Mouse (Mus musculus): ENCODE measurements around the gene Gm45717. TPM values are rescaled to one million over a fixed set of nuclear protein-coding genes. Genes with fewer than 3 reads are reported as not detected.

Gene Gm45717
- polyA plus RNA-seq, 1 experiment from 2014 or later: not detected

DNA sequence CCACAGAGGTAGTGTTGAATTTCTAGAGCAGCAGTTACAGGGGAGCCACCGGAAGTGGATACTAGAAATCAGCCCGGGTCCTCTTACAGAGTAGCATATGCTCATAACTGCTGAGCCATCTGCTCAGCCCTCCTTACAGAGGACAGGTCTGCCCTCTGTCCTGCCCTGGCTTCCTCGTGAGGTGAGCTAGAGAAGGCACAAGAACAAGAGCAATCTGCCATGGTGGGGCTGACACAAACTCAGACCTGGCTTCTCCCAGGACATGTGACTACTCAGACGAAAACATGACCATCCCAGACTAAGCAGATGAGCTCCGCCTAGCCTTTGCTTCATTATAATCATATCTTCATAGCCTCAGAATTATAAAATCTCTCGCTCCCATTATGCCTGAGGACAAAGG, 4.0 kb downstream of the Gm45717 start:
- H3K9me3 ChIP-seq (ENCODE audit: control insufficient read depth, low read depth, low read length): no peaks in the 10 kb centered on the region
- no peak for ATAC-seq (ENCODE audit: insufficient number of reproducible peaks, insufficient read depth, low FRiP score, low read depth)
- H3K9ac ChIP-seq (replicated peaks; ENCODE audit: low read depth, low read length): no peak overlapping the region
- H3K27ac ChIP-seq (ENCODE audit: low read length): no peak overlapping the region
- H3K27me3 ChIP-seq (ENCODE audit: control insufficient read depth, insufficient read depth, low read length): no peaks in the 10 kb centered on the region
- no peak overlapping the region for H3K4me3 ChIP-seq (ENCODE audit: low read depth, low read length)
- 69% methylated on average over 6 of the region's 6 CpGs for WGBS
- peaks cover 20% of the 10 kb centered on the region for H3K36me3 ChIP-seq (ENCODE audit: control insufficient read depth, insufficient read depth, low read length)
- H3K4me1 ChIP-seq (ENCODE audit: control insufficient read depth, insufficient read depth, low read length): peaks cover 49% of the 10 kb centered on the region
- H3K4me2 ChIP-seq (replicated peaks; ENCODE audit: low read depth, low read length): no peak overlapping the region

DNA sequence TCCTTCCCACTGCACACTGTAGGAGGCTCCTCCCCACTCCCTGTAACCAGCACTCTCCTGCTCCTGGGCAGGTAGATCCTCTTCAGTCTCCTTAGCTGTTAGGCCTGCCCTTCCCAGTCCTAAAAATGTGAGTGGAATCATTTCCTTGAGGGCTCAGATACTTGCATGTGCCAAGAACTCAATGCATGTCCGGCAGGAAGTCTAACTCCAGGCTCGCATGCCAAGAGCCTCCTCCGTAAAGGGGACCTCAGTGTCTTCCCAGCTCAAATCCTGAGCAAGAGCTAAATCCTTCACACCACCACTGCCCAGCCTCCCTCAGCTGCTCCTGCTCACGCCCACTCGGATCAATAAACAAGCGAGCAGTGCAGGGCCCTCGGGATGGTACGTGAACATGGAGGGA, 4.7 kb downstream of the Gm45717 start:
- peaks cover 42% of the 10 kb centered on the region for H3K4me1 ChIP-seq (ENCODE audit: control insufficient read depth, insufficient read depth, low read length)
- ATAC-seq (ENCODE audit: insufficient number of reproducible peaks, insufficient read depth, low FRiP score, low read depth): no peak
- no peaks in the 10 kb centered on the region for H3K9me3 ChIP-seq (ENCODE audit: control insufficient read depth, low read depth, low read length)
- H3K36me3 ChIP-seq (ENCODE audit: control insufficient read depth, insufficient read depth, low read length): peaks cover 27% of the 10 kb centered on the region
- 33% methylated on average over 8 of the region's 8 CpGs for WGBS
- H3K27ac ChIP-seq (ENCODE audit: low read length): peak overlapping the region; percentile 35; the same call in 1 of the 2 replicates
- H3K4me2 ChIP-seq (replicated peaks; ENCODE audit: low read depth, low read length): 0 out of 2 replicates have a peak overlapping the region, but pooled peaks have one; percentile 10
- no peak overlapping the region for H3K9ac ChIP-seq (replicated peaks; ENCODE audit: low read depth, low read length)
- no peak overlapping the region for H3K4me3 ChIP-seq (ENCODE audit: low read depth, low read length)
- H3K27me3 ChIP-seq (ENCODE audit: control insufficient read depth, insufficient read depth, low read length): no peaks in the 10 kb centered on the region

DNA sequence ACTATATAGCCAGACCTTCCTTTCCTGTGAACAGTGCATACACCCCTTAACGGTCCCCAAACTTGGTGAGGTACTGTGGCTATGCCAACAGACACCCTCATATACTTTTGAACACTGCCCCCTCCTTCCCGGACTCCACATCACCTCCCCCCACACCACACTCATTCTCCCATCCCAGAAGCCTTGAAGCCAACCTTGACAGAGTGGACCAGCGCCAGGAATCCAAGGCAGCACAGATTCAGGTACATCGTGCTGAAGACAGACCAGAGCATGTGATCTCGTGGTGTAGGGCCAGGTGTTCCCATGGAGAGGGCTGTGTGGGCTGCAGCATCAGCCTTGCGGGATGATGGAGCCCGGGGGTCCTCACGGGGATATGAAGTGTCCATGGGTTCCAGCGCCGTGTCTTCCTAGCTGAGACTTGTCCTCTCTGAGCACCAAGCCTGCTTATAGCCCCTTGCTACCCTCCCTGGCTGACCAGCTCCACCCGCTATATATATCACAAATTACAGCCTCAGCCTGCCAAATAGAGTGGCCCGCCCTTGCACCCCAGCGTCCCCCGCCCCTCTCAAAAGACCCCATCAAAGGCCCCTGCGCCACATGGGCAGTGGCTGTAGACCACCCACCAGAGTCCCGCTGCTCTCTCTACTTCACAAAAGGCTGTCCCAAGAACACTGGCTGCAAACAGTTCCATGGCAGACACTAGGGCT, 5.8 kb downstream of the Gm45717 start, which contains the start of gene Ifitm5:
Gene Ifitm5, minus strand, starts transcription at position 468 of the 707 bp plus-strand sequence.
- no peak within 1 kb of the TSS for H3K4me3 ChIP-seq (ENCODE audit: low read depth, low read length)
- H3K36me3 ChIP-seq (ENCODE audit: control insufficient read depth, insufficient read depth, low read length): peaks cover 36% of the 10 kb centered on the region

DNA sequence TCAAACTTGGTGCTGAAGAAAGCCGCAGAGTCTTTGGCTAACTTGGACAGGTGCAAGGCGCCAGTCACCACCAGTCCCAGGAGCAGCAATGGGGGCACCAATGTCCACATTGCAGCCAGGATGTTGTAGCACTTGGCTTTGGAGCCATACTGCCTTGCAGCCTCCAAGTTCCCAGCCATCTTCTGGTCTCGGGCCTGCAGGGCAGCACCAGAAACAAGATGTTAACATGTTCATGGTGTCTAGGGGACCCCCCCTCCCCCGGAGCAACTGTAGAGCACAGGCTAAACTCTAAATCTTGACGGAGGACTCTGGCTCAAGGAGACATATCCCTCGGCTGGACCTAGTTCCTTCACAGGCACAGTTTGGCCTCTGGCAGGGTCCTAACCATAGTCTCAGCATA, 6.5 kb downstream of the Gm45717 start:
- no peak overlapping the region for H3K27ac ChIP-seq (ENCODE audit: low read length)
- H3K4me2 ChIP-seq (replicated peaks; ENCODE audit: low read depth, low read length): no peak overlapping the region
- H3K4me3 ChIP-seq (ENCODE audit: low read depth, low read length): no peak overlapping the region
- peaks cover 36% of the 10 kb centered on the region for H3K4me1 ChIP-seq (ENCODE audit: control insufficient read depth, insufficient read depth, low read length)
- no peaks in the 10 kb centered on the region for H3K9me3 ChIP-seq (ENCODE audit: control insufficient read depth, low read depth, low read length)
- H3K36me3 ChIP-seq (ENCODE audit: control insufficient read depth, insufficient read depth, low read length): peaks cover 38% of the 10 kb centered on the region
- no peak for ATAC-seq (ENCODE audit: insufficient number of reproducible peaks, insufficient read depth, low FRiP score, low read depth)
- 90% methylated on average over 6 of the region's 6 CpGs for WGBS
- H3K9ac ChIP-seq (replicated peaks; ENCODE audit: low read depth, low read length): no peak overlapping the region
- no peaks in the 10 kb centered on the region for H3K27me3 ChIP-seq (ENCODE audit: control insufficient read depth, insufficient read depth, low read length)

More for the DNA sequence above, 5.8 kb downstream of the Gm45717 start, which contains the start of gene Ifitm5:
- no peak for ATAC-seq (ENCODE audit: insufficient number of reproducible peaks, insufficient read depth, low FRiP score, low read depth)
- peaks cover 41% of the 10 kb centered on the region for H3K4me1 ChIP-seq (ENCODE audit: control insufficient read depth, insufficient read depth, low read length)
- 82% methylated on average over 16 of the region's 16 CpGs for WGBS
- 0 out of 2 replicates have a peak within 1 kb of the TSS, but pooled peaks have one; percentile 10 for H3K4me2 ChIP-seq (replicated peaks; ENCODE audit: low read depth, low read length)
- H3K27ac ChIP-seq (ENCODE audit: low read length): no peak within 1 kb of the TSS; the same call in 1 of the 2 replicates
- H3K27me3 ChIP-seq (ENCODE audit: control insufficient read depth, insufficient read depth, low read length): no peaks in the 10 kb centered on the region
- H3K9me3 ChIP-seq (ENCODE audit: control insufficient read depth, low read depth, low read length): no peaks in the 10 kb centered on the region
- no peak within 1 kb of the TSS for H3K9ac ChIP-seq (replicated peaks; ENCODE audit: low read depth, low read length)

DNA sequence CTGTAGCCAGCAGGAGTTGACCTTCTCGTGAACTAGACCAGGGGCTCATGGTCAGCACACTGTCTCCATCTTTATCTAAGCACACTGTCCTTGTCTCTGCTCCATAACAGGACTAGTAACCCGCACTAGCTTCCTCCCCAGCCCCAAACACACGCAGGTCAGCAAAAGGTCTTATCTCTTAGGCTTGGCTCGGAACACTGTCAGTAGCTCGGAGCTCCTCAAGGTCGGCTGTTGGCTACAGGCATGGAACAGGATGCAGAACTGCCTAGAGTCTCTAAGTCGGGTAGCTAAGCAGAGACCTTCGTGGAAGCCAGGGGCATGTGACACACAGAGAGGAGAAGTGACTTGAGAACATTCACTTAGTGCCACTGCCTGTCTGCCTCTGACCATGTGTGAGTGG, 7.6 kb downstream of the Gm45717 start:
- Histone ChIP-seq H3K9me3 (ENCODE audit: control insufficient read depth, low read depth, low read length) (no peaks in the 10 kb centered on the region), H3K27me3 (ENCODE audit: control insufficient read depth, insufficient read depth, low read length) (no peaks in the 10 kb centered on the region), H3K4me1 (ENCODE audit: control insufficient read depth, insufficient read depth, low read length) (peaks cover 27% of the 10 kb centered on the region), H3K4me3 (ENCODE audit: low read depth, low read length) (no peak overlapping the region), H3K9ac (replicated peaks; ENCODE audit: low read depth, low read length) (no peak overlapping the region), H3K27ac (ENCODE audit: low read length) (no peak overlapping the region), H3K4me2 (replicated peaks; ENCODE audit: low read depth, low read length) (no peak overlapping the region), H3K36me3 (ENCODE audit: control insufficient read depth, insufficient read depth, low read length) (peaks cover 38% of the 10 kb centered on the region)
- ATAC-seq (ENCODE audit: insufficient number of reproducible peaks, insufficient read depth, low FRiP score, low read depth): no peak
- 82% methylated on average over 8 of the region's 8 CpGs for WGBS

DNA sequence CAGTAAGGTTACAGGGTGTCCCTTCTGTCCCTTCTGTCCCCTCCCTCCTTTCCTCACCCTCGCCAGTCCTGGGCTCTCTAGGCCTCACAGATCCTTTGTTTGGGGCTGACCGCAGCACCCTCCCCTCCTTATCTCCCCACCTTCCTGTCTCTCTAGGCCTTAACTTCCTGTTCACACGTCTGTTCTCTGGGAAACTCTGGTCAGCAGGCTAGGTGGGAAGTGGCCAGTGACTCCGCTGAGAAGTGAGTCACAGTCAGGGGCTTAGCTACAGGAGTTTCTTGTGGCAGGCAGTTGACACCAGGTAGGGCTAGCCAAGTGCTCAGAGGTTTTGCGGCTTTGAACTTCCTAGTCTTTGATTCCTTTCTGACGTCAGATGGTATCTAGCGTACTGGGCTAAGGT, 8.8 kb downstream of the Gm45717 start:
- Histone ChIP-seq H3K9me3 (ENCODE audit: control insufficient read depth, low read depth, low read length) (no peaks in the 10 kb centered on the region), H3K4me3 (ENCODE audit: low read depth, low read length) (no peak overlapping the region), H3K27ac (ENCODE audit: low read length) (no peak overlapping the region), H3K9ac (replicated peaks; ENCODE audit: low read depth, low read length) (no peak overlapping the region), H3K36me3 (ENCODE audit: control insufficient read depth, insufficient read depth, low read length) (peaks cover 38% of the 10 kb centered on the region), H3K27me3 (ENCODE audit: control insufficient read depth, insufficient read depth, low read length) (no peaks in the 10 kb centered on the region), H3K4me1 (ENCODE audit: control insufficient read depth, insufficient read depth, low read length) (peaks cover 26% of the 10 kb centered on the region; the same call in 1 of the 2 replicates), H3K4me2 (replicated peaks; ENCODE audit: low read depth, low read length) (no peak overlapping the region)
- WGBS: 52% methylated on average over 7 of the region's 7 CpGs
- ATAC-seq (ENCODE audit: insufficient number of reproducible peaks, insufficient read depth, low FRiP score, low read depth): no peak

DNA sequence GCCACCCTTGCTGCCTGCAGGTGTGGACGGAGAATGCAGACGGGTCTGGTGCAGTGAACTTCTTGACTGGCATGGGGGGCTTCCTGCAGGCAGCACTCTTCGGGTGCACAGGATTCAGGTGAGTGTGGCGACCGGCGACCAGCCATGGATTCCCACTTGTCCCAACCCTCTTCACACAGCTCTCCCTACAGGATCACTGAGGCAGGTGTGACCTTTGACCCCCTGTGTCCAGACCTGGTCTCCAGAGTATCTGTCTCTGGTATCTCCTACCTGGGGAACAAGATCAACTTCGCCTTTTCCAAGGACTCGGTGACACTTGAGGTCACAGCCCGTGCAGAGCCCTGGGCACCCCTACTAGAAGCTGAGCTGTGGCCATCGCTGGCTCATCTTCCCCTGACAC, 9.4 kb downstream of the Gm45717 start:
- Histone ChIP-seq H3K27ac (ENCODE audit: low read length) (no peak overlapping the region), H3K36me3 (ENCODE audit: control insufficient read depth, insufficient read depth, low read length) (peaks cover 38% of the 10 kb centered on the region)
- WGBS: 89% methylated on average over 10 of the region's 10 CpGs

DNA sequence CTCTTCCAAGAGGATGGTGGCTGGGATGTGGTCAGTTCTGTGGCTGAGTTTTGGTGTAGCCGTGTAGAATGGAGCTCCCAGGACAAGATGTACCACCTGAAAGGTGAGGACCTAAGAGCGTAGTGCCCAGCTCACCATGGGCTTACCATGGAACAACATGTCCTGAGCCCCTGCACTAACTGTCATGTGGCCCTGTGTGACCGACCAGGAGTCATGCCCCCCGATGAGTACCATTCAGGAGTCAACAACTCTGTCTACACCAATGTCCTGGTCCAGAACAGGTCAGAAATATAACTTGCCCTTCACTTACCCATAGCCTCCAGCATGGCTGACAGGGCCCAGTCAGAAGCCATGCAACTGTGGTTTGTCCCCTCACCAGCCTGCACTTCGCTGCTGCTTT, 10.5 kb downstream of the Gm45717 start:
- Histone ChIP-seq H3K4me1 (ENCODE audit: control insufficient read depth, insufficient read depth, low read length) (peaks cover 9% of the 10 kb centered on the region; the same call in 1 of the 2 replicates), H3K36me3 (ENCODE audit: control insufficient read depth, insufficient read depth, low read length) (peaks cover 38% of the 10 kb centered on the region), H3K27ac (ENCODE audit: low read length) (no peak overlapping the region), H3K4me2 (replicated peaks; ENCODE audit: low read depth, low read length) (no peak overlapping the region), H3K4me3 (ENCODE audit: low read depth, low read length) (no peak overlapping the region), H3K9ac (replicated peaks; ENCODE audit: low read depth, low read length) (no peak overlapping the region), H3K9me3 (ENCODE audit: control insufficient read depth, low read depth, low read length) (no peaks in the 10 kb centered on the region), H3K27me3 (ENCODE audit: control insufficient read depth, insufficient read depth, low read length) (no peaks in the 10 kb centered on the region)
- WGBS: 94% methylated on average over 5 of the region's 5 CpGs
- ATAC-seq (ENCODE audit: insufficient number of reproducible peaks, insufficient read depth, low FRiP score, low read depth): no peak

More for the DNA sequence above, 9.4 kb downstream of the Gm45717 start:
- H3K27me3 ChIP-seq (ENCODE audit: control insufficient read depth, insufficient read depth, low read length): no peaks in the 10 kb centered on the region
- no peak overlapping the region for H3K4me3 ChIP-seq (ENCODE audit: low read depth, low read length)
- no peak overlapping the region for H3K9ac ChIP-seq (replicated peaks; ENCODE audit: low read depth, low read length)
- H3K4me1 ChIP-seq (ENCODE audit: control insufficient read depth, insufficient read depth, low read length): peaks cover 20% of the 10 kb centered on the region; the same call in 1 of the 2 replicates
- H3K9me3 ChIP-seq (ENCODE audit: control insufficient read depth, low read depth, low read length): no peaks in the 10 kb centered on the region
- no peak for ATAC-seq (ENCODE audit: insufficient number of reproducible peaks, insufficient read depth, low FRiP score, low read depth)
- no peak overlapping the region for H3K4me2 ChIP-seq (replicated peaks; ENCODE audit: low read depth, low read length)
